Mouse (Mus musculus): Measurements from ENCODE around the gene Gdf7. TPM values are rescaled to one million over a fixed set of nuclear protein-coding genes. Genes with fewer than 3 reads are reported as not detected.

Gene Gdf7
- total RNA-seq, 2 experiments from 2014 or later: 0.24 TPM; not detected in 1

DNA sequence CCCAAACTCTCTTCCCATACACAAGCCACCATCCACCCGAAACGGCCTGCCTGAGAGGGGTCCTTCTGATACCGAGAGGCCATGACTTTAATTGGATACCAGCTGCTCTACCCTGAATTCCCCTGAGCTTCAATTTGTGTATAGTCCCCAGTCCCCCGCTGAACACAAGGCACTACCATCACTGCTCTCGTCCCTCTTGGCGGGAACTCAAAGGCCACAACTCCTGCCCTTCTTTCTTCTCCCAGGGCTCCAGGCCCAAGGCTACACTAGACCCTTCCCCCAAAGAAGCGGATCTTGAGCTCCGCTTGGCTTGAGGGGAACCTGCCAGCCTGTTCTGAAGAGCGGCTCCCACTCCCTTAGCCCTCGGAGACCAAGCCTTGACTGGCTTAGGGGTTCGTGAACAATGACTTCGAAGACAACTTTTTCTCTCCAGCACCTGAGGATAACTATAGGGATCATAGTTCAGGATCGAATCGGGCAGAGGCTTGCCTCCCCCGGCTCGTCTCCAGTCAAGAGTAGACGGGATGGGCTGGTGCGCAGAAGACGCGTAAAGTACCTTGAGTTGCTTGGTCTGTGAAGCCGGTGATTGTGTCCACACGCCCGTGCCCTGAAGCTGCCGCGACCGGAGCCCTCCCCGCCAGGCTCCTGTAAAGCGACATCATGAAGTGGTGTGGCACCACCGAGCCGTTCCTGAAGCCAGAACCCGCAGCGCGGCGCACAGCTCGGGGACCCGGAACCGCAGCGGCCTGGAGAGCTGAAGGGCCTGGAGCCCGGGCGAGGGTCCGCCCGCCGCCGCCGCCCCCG is 541 bp downstream of the Gdf7 start:
- DNase-seq (ENCODE audit: extremely low spot score in 1 of 2, low spot score in 2 of 2): no peak
- intact Hi-C loops (cut with DNase I): no loop called here

DNA sequence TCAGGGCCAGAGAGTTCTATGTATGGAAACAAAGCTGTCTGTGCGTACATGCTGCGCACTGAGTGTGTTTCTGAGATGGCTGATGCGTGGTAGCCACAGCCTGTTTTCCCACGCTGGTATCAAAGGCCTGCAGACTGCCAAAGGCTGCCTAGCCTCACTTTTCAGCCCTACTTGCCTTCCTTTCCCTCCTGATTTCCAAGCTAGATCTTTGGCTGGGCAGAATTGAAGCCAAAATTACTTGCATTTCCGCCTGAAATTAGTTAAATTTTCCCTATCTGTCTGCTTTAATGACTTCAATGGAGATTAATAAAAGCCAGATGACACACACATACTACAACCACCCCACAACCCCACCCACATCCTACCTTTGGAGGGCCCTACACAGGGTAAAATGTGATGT is 1.2 kb downstream of the Gdf7 start:
- no peak for DNase-seq (ENCODE audit: extremely low spot score in 1 of 2, low spot score in 2 of 2)
- intact Hi-C loops (cut with DNase I): no loop called here

DNA sequence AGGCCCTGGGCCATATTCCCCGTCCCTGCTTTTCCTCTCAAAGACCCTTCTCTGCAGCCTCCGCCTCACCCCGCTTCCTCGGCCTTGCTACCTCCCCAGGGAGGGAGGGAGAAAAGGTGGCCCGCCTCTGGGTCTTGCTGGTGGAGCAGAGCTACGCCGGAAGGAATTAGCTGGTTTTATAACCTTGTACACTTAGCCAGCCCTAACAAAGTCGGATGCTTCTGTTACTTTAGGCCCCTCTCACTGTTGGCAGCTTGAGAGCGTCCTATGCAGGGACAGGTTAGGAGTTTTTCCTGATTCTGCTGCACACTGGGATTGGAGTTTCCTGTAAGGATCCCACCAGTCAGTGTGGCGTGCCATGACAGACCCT is 1.7 kb downstream of the Gdf7 start:
- intact Hi-C loops (cut with DNase I): no loop called here
- DNase-seq (ENCODE audit: extremely low spot score in 1 of 2, low spot score in 2 of 2): no peak

DNA sequence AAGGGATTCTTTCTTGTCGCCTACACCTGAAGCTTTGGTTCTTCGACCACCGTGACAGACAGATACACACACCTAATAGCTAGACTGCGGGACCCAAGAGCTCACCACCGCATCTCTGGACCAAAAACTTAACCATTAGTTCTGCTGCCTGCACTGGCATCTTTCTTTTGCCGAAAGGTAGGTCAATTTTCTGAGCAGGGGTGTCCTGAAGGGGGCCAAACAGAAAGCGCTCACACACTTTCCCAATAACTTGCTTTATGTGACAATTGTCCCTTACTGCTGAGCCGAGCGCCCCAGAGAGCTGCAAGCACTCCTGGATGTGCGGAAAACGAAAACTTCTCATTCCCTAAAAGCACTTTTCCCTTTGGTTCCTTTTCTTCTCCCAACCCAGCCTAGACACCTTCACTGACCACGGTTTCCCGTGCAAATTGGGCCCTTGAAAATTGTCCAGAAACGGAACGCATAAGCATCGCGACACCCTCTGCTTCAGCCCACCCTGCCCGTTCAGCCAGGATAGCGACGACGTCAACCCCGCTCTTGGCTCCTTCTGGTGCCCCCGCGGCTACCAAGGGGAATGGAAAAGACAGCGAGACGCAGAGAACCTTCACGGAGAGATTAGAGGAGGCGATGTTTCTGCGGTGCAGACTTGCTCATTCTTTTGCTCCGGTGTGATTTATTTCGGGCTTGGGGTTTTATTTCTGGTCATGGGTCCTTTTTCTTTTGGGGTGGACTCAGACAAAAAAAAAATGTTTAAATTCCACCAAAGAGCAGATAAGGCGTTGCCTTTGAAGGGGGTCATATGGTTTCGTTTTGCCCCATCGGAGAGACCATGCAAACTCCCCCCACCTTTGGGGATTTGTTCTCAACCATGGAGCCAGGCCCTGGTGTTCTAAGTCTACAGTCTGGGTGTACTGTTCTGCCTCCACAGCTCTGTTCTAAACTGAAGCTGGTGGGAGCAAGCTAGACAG is 2.3 kb downstream of the Gdf7 start:
- no peak for DNase-seq (ENCODE audit: extremely low spot score in 1 of 2, low spot score in 2 of 2)
- intact Hi-C loops (cut with DNase I): no loop called here

DNA sequence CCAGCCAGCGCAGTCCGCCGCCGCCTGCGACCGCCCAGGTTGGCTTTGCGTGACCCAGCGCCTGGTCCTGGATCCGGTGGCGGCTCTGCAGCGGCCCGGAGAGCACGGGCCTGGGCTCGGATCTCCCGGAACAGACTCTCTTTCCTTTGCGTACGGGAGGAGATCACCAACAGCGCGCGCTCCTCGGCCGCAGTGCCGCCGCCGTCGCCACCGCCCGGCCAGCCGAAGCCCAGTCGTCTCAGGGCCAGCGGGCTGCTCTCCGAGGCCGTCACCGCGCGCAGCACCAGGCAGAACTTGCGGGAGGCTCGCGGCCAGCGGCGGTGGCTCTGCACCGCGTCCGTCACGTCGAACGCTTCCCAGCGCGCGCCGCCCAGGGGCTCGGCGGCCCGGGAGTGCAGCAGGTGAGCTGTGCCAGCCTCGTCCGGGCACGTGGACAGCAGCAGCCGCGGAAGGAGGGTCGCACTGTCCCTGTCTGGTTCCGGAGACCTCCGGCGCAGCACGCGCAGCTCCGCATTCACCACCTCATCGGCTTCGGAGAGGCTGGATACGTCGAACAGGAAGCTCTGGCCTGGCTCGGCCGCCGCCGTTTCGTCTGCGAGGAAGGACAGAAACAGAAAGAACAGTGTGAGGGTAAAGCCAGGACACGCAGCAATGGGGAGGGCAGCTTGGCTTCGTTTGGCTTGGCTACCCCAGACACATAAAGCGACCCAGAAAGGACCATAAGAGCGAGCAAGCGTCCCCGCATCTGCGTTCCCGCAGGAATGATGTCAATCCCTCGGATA is 3.2 kb downstream of the Gdf7 start:
- intact Hi-C loops (cut with DNase I): no loop called here

DNA sequence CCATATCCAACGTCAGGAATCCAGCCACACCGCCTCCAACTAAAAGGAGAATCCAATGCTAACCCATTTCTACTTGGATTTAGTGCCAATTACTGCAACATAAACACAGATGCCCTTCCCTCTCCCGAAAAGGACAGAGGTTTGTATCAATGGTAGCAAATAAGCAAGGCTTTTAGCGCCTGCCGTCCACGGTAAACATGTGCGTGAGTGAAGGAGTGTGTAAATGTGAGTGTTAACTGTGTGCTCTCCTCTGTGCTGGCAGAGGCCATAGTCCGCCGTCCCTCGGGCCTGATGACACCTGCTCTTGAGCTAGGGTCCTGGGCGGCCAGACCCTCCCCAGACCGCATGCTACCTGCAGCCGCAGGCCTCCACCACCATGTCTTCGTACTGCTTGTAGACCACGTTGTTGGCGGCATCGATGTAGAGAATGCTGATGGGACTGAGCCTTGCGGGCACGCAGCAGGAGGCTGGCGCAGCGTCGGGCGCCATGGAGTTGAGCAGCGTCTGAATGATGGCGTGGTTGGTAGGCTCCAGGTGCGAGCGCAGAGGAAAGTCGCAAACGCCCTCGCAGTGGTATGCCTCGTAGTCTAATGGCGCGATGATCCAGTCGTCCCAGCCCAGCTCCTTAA is 4.1 kb downstream of the Gdf7 start:
- intact Hi-C loops (cut with DNase I): no loop called here
- DNase-seq (ENCODE audit: extremely low spot score in 1 of 2, low spot score in 2 of 2): no peak

More for the DNA sequence above, 3.2 kb downstream of the Gdf7 start:
- DNase-seq (ENCODE audit: extremely low spot score in 1 of 2, low spot score in 2 of 2): no peak

DNA sequence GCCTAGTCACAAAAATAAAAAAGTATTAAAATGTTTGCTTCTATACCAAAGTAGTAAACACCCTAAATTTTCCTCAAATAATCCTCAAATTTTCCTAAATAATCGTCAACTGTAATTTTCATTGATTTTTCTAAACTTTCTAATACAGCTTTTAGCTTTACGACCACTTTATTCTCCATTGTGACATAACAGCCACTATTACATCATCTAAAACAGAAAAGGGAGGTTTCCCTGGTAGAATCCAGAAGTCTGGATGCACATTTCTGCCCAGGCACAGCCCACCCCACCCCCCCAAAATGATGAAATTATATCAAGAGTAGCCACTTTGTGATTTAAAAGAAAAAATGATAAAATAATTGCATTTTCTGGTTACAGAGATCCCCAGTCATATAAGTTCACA is 5.6 kb downstream of the Gdf7 start:
- intact Hi-C loops (cut with DNase I): no loop called here
- no peak for DNase-seq (ENCODE audit: extremely low spot score in 1 of 2, low spot score in 2 of 2)

DNA sequence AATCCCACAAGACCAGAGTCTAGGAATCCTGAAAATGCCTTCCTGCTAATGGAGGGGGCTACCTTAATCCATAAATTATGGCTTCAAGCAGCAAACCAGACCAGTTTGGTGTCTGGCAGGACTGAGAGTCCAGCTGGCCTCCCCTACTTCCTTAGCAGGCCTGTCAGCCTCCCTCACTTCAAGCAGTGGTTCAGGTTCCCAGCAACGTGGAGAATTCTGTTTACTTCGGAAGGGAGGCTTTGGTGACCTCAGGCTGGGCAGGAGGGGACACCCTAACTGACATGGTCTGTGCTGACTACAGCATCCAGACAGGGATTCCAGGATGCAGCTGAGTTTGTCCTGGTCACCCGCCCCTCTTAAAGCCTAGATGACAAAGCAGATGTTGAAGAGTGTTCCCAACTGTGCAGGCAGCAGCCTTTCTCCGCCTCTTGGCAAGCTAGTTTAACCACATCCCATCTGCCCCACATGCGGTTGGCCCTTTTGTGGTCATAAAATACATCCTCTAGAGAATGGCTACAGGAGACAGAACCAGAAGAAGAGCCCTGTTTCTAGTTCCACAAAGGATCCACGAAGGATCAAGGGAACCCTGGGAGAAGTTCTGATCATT is 6.3 kb downstream of the Gdf7 start:
- intact Hi-C loops (cut with DNase I): no loop called here
- DNase-seq (ENCODE audit: extremely low spot score in 1 of 2, low spot score in 2 of 2): no peak

DNA sequence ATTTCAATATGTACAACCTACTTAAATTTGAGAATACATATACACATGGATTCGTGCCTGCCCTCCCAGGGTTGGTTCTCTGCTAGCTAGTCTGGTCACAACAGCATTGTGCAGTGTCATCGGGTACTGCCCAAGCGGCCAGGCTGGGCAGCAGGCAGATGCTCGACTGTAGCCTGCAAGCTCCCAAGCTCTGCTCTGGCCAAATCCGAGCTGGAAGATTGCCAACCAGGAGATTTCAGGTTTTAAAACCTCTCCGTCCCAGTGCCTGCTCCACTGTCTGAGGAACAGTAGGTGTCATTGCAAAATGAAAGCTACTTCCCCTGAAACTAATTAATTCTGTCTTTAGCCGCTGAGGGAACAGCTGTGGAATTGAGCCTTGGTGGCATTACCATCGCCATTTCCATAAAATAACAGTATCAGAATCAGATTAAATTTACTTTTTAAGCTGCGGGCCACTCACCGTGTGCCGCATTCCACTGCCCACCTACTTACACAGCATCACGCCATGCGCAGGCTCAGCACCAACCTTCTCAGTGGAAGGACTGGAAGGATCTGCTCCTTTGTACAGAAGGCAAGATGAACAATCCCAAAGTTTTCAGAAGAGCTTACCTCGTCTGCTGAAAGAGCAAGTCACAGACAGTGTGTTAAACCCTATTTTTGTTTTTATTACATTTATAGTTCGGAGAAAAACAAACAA is 10.4 kb downstream of the Gdf7 start:
- peak in 1 of 2 experiments; percentile 48 for DNase-seq (ENCODE audit: extremely low spot score in 1 of 2, low spot score in 2 of 2)
- intact Hi-C loops (cut with DNase I): no loop called here

DNA sequence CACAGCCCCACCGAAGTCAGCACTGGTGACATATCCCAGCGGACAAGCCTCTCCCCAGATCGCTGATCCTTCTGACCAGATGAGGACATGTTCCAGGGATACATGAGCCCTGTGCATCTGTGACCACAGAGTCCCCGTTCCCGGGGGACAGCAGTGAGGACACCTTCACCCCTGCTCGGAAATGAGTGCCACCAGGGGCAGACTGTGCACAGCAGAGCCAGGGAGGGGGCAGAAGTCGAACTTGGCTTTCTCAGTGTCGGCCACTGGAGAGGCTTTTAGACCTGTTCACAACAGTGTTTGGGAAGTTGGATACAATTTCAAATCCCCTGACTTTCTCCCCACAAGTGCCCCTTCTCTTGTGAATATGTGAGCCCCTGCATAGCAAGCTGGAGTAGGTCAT is 12.3 kb downstream of the Gdf7 start:
- DNase-seq (ENCODE audit: extremely low spot score in 1 of 2, low spot score in 2 of 2): no peak
- intact Hi-C loops (cut with DNase I): no loop called here

DNA sequence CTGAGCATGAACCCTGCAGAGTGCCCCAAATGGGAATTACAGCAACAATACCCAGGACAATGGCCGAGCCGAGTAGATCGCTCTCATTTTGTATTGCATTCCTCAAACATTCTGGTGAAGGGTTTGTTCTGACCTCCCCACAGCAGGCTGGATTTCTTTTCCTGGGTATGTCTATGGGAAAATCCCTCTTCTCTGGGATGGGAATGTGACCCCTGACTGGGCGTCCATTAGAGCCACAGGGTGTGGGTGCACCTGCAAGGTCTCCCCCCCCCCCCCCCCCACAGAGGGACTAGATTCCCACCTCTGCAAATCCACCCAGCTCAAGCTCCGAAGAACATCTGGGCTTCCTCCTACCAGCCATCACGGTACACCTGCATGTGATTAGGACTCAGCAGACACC is 12.7 kb downstream of the Gdf7 start:
- no peak for DNase-seq (ENCODE audit: extremely low spot score in 1 of 2, low spot score in 2 of 2)
- intact Hi-C loops (cut with DNase I): no loop called here

DNA sequence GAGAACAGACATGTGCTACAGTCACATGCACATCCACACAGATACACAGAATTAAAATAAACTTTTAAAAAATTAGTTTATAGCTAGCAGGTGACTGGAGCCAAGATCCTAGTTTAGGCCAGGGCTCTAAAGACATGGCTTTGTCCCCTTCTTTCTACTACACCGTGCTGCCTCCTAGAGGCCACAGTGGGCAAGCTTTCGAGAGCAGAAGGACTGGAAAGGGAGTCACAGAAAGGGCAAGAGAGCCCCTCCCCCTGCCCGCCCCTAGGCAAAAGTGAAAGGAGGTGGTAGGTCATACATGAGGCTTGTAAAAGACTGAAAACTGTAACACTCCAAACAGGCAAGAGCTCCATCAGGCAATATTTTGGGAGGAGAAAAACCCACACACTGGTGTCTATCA is 13.8 kb downstream of the Gdf7 start:
- DNase-seq (ENCODE audit: extremely low spot score in 1 of 2, low spot score in 2 of 2): no peak
- intact Hi-C loops (cut with DNase I): no loop called here

DNA sequence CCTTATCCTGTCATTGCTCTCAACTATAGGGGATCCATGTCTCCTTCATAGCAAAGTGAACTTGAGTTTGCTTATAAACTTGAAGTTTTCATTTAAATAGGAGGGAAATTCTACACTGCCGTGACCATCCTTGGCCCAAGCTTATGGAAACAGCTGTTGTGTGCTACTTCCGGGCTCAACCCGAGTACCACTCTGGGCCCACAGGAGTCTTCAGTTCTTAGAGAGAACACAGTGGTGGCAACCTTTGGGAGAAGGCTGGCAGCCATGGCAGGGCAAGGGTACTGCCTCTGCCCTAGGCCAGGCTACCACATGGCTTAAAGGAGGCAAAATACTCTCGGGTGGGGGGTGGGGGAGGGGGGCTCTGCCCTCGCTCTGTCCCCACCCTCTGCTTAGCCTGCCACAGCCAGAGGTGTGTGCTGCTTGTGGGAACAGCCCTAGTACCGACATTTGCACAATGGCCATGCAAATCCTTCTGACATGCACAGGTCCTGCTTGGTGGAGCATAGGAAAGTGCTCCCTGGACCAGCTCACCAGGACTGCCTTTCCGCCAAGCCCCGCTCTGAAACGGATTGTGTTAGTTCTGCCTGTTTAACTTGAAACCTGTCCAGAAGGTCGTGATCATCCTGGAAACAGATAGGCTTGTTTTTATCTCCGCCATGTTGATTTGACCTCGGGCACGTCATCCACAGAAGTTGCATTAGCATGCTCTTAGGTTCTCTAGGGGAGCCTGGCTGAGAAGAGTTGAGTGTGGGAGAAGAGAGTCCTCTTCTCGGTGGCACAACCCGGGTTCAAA is 20.3 kb downstream of the Gdf7 start:
- intact Hi-C loops (cut with DNase I): no loop called here
- DNase-seq (ENCODE audit: extremely low spot score in 1 of 2, low spot score in 2 of 2): no peak

DNA sequence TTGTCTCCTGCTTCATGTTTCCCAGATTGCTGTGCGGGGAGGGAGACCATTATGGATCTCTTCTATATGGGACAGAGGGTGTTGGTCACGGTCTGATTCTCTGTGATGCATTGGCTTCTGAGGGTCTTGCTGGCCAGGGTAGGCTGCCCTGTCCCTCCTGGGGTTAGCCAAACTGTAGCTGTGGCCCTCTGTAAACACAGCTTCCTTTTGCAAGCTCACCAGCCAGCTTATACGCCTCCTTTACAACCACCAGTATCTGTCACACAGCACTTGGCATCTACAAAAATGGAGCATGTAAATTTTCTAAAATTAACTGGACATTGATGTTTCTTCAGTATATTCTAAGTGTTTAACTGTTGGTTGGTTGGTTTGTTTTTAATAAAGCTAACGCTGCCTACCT is 26.3 kb downstream of the Gdf7 start:
- no peak for DNase-seq (ENCODE audit: extremely low spot score in 1 of 2, low spot score in 2 of 2)
- intact Hi-C loops (cut with DNase I): no loop called here

DNA sequence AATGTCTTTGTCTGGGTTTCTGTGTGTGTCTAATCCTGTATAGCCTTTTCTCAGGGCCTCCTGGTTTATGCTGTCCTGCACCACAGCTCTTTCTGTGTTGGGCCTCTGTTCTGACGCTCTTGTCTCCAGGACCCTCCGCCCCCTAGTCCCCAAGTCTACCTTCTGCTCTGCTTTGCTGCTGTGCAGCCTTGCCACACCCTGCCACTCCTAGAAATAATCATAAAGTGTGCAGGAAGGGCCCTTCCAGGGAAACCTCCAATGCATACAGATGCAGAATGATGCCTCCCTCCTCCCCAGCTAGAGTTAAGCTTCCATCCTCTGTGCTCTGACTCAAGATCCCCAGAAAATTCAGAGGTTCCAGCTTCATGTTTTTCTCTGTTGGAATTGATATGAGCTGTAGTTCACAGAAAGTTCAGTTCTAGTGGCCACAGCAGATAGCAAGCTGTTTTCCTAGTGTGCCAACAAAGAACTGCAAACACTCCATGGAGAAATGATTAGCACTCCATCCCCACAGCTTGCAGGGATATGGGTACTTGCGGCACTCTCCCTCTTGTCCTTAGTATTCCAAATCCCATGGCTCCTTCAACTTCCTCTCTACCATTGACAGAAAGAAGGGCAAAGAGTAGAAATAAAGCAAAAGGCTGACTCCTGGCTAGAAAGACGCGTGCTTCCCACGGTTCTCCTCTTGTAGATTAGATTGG is 28.1 kb downstream of the Gdf7 start:
- intact Hi-C loops (cut with DNase I): no loop called here
- DNase-seq (ENCODE audit: extremely low spot score in 1 of 2, low spot score in 2 of 2): no peak

DNA sequence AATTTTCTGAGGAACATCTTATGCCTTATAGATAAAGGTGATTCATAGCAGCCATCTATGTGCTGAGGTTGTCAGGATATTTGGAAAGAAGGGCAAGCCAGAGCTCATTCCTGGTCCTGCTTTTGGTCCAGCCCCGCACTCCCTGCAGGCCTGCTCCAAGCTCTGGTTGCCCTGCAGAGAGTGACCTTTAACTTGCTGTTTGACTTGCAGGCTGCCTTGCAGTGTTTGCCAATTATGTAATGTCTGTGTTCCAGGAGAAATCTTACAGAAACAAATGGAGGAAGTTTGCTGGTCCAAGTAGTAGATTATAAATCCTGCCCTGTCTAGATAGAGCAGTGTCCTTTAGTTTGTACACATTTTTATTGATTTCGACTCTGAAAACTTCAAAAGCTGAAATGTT is 30.3 kb downstream of the Gdf7 start:
- no peak for DNase-seq (ENCODE audit: extremely low spot score in 1 of 2, low spot score in 2 of 2)
- intact Hi-C loops (cut with DNase I): no loop called here

DNA sequence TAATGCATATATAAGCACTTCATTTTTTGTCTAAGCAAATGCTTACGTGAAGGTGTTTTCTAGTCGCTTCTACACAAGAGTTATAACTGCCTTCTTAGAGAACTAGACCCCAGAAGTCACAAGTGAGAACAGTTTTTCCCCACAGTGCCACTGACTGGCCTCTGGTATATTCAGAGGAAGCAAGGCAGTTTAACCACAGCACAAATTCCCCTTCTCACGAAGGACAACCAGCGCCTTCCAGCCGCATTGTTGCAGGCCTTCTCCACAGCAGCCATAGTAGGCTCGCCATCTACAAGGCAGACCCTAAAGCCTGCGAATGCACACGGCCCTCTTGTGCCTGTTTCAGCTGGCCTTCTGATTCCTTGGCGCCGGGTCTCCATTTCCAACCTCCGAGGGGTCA is 32.1 kb downstream of the Gdf7 start:
- intact Hi-C loops (cut with DNase I): no loop called here
- DNase-seq (ENCODE audit: extremely low spot score in 1 of 2, low spot score in 2 of 2): no peak

Data from left cerebral cortex, postnatal 10 days (tissue).